Mouse (Mus musculus) CH12.LX (cell line): Measurements from ENCODE around the gene Asb1. TPM values are rescaled to one million over a fixed set of nuclear protein-coding genes. Genes with fewer than 3 reads are reported as not detected.

Experiments
- DNase-seq: peaks from one replicate; pipeline ENCODE4 v3.0.0-alpha.2; 2013; ENCODE audit errors: extremely low read depth
- H3K27ac ChIP-seq: 2 replicates; pipeline ENCODE4 v1.5.1; 2012; ENCODE audit warnings: low read depth, mild to moderate bottlenecking, control low read depth, moderate library complexity; ENCODE audit not compliant: insufficient read depth
- H3K27me3 ChIP-seq: replicated peaks from 2 replicates; pipeline ENCODE3; 2012; ENCODE audit warnings: inconsistent platforms
- H3K36me3 ChIP-seq, 2 experiments: replicated peaks in 1 of 2; 2 replicates each; pipeline versions ENCODE3 to v1.6.1; 2012; ENCODE audit warnings: inconsistent platforms in 1 of 2, low read length in 1 of 2, mild to moderate bottlenecking in 1 of 2, mixed read lengths in 1 of 2, moderate library complexity in 1 of 2; ENCODE audit not compliant: control insufficient read depth in 1 of 2, insufficient read depth in 1 of 2
- H3K4me1 ChIP-seq, 2 experiments: 2 replicates each; pipeline ENCODE4 v1.6.1; 2012; ENCODE audit warnings: inconsistent platforms in 1 of 2, moderate library complexity in 1 of 2; ENCODE audit not compliant: insufficient read depth in 2 of 2, control insufficient read depth in 1 of 2
- H3K4me2 ChIP-seq: 2 replicates; pipeline ENCODE4 v1.6.1; 2012; ENCODE audit warnings: low read depth, mild to moderate bottlenecking, control low read depth; ENCODE audit not compliant: poor library complexity, insufficient read depth, severe bottlenecking
- H3K4me3 ChIP-seq, 3 experiments: fragments of 150-350 bp in 1 of 3; sonication (generic) in 1 of 3; replicated peaks in 1 of 3; 2 replicates each; pipeline versions ENCODE3 to v1.5.1; 2011 to 2012; ENCODE audit warnings: low read depth in 2 of 3, low read length in 2 of 3, mild to moderate bottlenecking in 2 of 3, moderate library complexity in 2 of 3, control low read depth in 1 of 3, improper control_type of control experiment in 1 of 3, inconsistent platforms in 1 of 3, mixed read lengths in 1 of 3; ENCODE audit not compliant: poor library complexity in 1 of 3
- H3K79me2 ChIP-seq: replicated peaks from 2 replicates; pipeline ENCODE4 v1.6.1; 2012; ENCODE audit warnings: mild to moderate bottlenecking, moderate library complexity; ENCODE audit not compliant: control insufficient read depth, poor library complexity, insufficient read depth, severe bottlenecking; ENCODE audit errors: extremely low read depth
- H3K9ac ChIP-seq: 2 replicates; pipeline ENCODE4 v1.6.1; 2012; ENCODE audit warnings: low read depth, mild to moderate bottlenecking, control low read depth, moderate library complexity; ENCODE audit not compliant: insufficient read depth
- H3K9me3 ChIP-seq: replicated peaks from 2 replicates; pipeline ENCODE3; 2012; ENCODE audit warnings: low read length, inconsistent platforms, mixed read lengths
- E2F4 ChIP-seq: IDR thresholded peaks from 2 replicates; pipeline ENCODE4 v1.6.1; 2011; ENCODE audit warnings: low read depth, low read length, improper control_type of control experiment; ENCODE audit not compliant: insufficient replicate concordance
- PAX5 ChIP-seq: IDR thresholded peaks from 2 replicates; pipeline ENCODE4 v1.6.1; 2012; ENCODE audit warnings: low read length, inconsistent platforms, mixed read lengths
- POLR2A ChIP-seq: IDR thresholded peaks from 2 replicates; pipeline ENCODE4 v1.6.1; 2011; ENCODE audit warnings: low read depth, mild to moderate bottlenecking, improper control_type of control experiment, low read length
- RCOR1 ChIP-seq: conservative IDR thresholded peaks from 2 replicates; pipeline ENCODE4 v1.6.1; 2012; ENCODE audit warnings: low read depth, mild to moderate bottlenecking, inconsistent platforms, low read length, improper control_type of control experiment
- SIN3A ChIP-seq: IDR thresholded peaks from 2 replicates; pipeline ENCODE4 v1.6.1; 2012; ENCODE audit warnings: low read length, improper control_type of control experiment, inconsistent platforms
- TCF12 ChIP-seq: IDR thresholded peaks from 2 replicates; pipeline ENCODE4 v1.6.1; 2014; ENCODE audit warnings: low read depth, mild to moderate bottlenecking, inconsistent platforms, low read length, improper control_type of control experiment
- dilution Hi-C: fragments of 300-500 bp; cut with MboI; formaldehyde crosslinking; loops from 2 replicates; pipeline ENCODE4 v1.14.3; 2020; ENCODE audit warnings: low sequenced_read_pairs; ENCODE audit not compliant: extremely low pct_unique_long_range_greater_than_20kb, extremely low pct_ligation_motif_present
- in situ Hi-C: fragments of 300-500 bp; cut with MboI; formaldehyde crosslinking; loops from 3 replicates; pipeline ENCODE4 v1.14.3; 2019; ENCODE audit warnings: low sequenced_read_pairs, low pct_ligation_motif_present, low pct_unique_long_range_greater_than_20kb, mixed read lengths
- polyA plus RNA-seq: library from polyadenylated mRNA; unstranded; fragments of >175 nt; gene quantifications from 2 replicates; pipeline ENCODE4 v1.2.1, GENCODE M21; 2012; ENCODE audit warnings: low read depth; ENCODE audit not compliant: insufficient read length
- total RNA-seq, 2 experiments: library from RNA; depleted of rRNA; stranded (reverse); fragments of 300-350 nt in 1 of 2; fragments of >200 nt in 1 of 2; gene quantifications; 2 replicates each; pipeline ENCODE4 v1.2.3; 2012 to 2014

Asb1 gene
- total and polyA plus RNA-seq, 3 experiments: 6.1 to 9.5 (median 6.4) TPM

DNA sequence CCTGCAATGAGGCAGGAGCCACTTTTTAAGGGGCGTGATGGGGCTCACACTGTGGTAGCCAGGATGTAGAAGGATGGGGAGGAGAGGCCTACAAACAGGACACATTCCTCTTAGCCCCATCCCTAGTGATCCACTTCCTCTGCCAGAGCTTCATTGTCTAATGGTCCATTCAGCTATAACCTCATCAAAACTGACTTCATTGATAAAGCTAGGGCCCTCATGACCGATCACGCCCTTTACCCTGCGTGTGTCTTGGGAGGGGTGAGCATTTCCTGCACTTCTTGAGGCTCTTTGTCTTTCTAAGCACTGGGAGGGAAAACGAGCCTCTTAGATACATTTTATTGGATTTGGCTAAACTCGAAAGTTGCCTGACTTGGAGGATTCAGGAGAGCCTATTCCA, 66.8 kb downstream of the Asb1 start:
- Histone ChIP-seq H3K4me1 (no peaks in the 10 kb centered on the region), H3K4me3 (no peak overlapping the region), H3K79me2 (no peaks in the 10 kb centered on the region), H3K27me3 (peaks cover 93% of the 10 kb centered on the region), H3K9ac (no peak overlapping the region), H3K36me3 (no peaks in the 10 kb centered on the region), H3K27ac (no peak overlapping the region), H3K4me2 (no peak overlapping the region), H3K9me3 (no peaks in the 10 kb centered on the region)
- TF ChIP-seq TCF12: no peak
- no peak for TF ChIP-seq E2F4
- TF ChIP-seq PAX5: no peak
- no peak for TF ChIP-seq POLR2A
- no peak for TF ChIP-seq SIN3A
- TF ChIP-seq RCOR1: no peak
- in situ Hi-C loops (no loop called here), dilution Hi-C loops (no loop called here)
- no peak for DNase-seq

Other genes starting within 250 kb of the Asb1 start
- gene Scly, start 242.2 kb upstream of the Asb1 start, total RNA-seq (2012; rRNA removed): 25.6 and 31.9 TPM in 2 replicates
- gene Scly, start 242.2 kb upstream of the Asb1 start, total RNA-seq (2014; rRNA removed): 15.8 and 21.3 TPM in 2 replicates
- gene Scly, start 242.2 kb upstream of the Asb1 start, polyA plus RNA-seq: 66.6 and 71.2 TPM in 2 replicates
- gene Espnl, start 218.5 kb upstream of the Asb1 start, total RNA-seq (2012; rRNA removed): 9.8 and 10.5 TPM in 2 replicates
- 7.0 and 7.8 TPM in 2 replicates for gene Espnl, start 218.5 kb upstream of the Asb1 start, total RNA-seq (2014; rRNA removed)
- gene Espnl, start 218.5 kb upstream of the Asb1 start, polyA plus RNA-seq: 10.7 and 11.2 TPM in 2 replicates
- gene Klhl30, start 189.5 kb upstream of the Asb1 start, total RNA-seq (2012; rRNA removed): 0.17 and 0.34 TPM in 2 replicates
- 0.30 and 0.32 TPM in 2 replicates for gene Klhl30, start 189.5 kb upstream of the Asb1 start, total RNA-seq (2014; rRNA removed)
- 0.47 and 0.49 TPM in 2 replicates for gene Klhl30, start 189.5 kb upstream of the Asb1 start, polyA plus RNA-seq
- 5.7 and 8.4 TPM in 2 replicates for gene Erfe, start 174.1 kb upstream of the Asb1 start, total RNA-seq (2012; rRNA removed)
- 2.1 and 2.2 TPM in 2 replicates for gene Erfe, start 174.1 kb upstream of the Asb1 start, total RNA-seq (2014; rRNA removed)
- 1.8 and 2.3 TPM in 2 replicates for gene Erfe, start 174.1 kb upstream of the Asb1 start, polyA plus RNA-seq
- gene Ilkap, start 141.7 kb upstream of the Asb1 start, total RNA-seq (2012; rRNA removed): 77.9 and 98.8 TPM in 2 replicates
- gene Ilkap, start 141.7 kb upstream of the Asb1 start, total RNA-seq (2014; rRNA removed): 79.1 and 100 TPM in 2 replicates
- gene Ilkap, start 141.7 kb upstream of the Asb1 start, polyA plus RNA-seq: 101 and 115 TPM in 2 replicates
- 25.7 and 32.7 TPM in 2 replicates for gene Hes6, start 126.5 kb upstream of the Asb1 start, total RNA-seq (2012; rRNA removed)
- 14.6 and 15.4 TPM in 2 replicates for gene Hes6, start 126.5 kb upstream of the Asb1 start, total RNA-seq (2014; rRNA removed)
- gene Hes6, start 126.5 kb upstream of the Asb1 start, polyA plus RNA-seq: 21.1 and 21.4 TPM in 2 replicates
- gene Per2, start 81.2 kb upstream of the Asb1 start, total RNA-seq (2012; rRNA removed): 4.2 and 4.7 TPM in 2 replicates
- gene Per2, start 81.2 kb upstream of the Asb1 start, total RNA-seq (2014; rRNA removed): 2.7 and 2.8 TPM in 2 replicates
- gene Per2, start 81.2 kb upstream of the Asb1 start, polyA plus RNA-seq: 5.2 and 5.8 TPM in 2 replicates
- 5.0 and 5.5 TPM in 2 replicates for gene Traf3ip1, start 45.9 kb upstream of the Asb1 start, total RNA-seq (2012; rRNA removed)
- 5.1 and 5.9 TPM in 2 replicates for gene Traf3ip1, start 45.9 kb upstream of the Asb1 start, total RNA-seq (2014; rRNA removed)
- 7.5 and 10.0 TPM in 2 replicates for gene Traf3ip1, start 45.9 kb upstream of the Asb1 start, polyA plus RNA-seq